Mouse (Mus musculus) liver, postnatal 0 days (tissue): ENCODE results near the gene Rbms2.
"Not testable (repeated sequence)": the region's sequence is repeated elsewhere in the genome, so short reads cannot be mapped to it uniquely, and the experiment has no call there.

Experiments used
- CTCF ChIP-seq: sonication (generic); IDR thresholded peaks from 2 replicates; pipeline ENCODE4 v1.5.1; 2016; ENCODE audit warnings: antibody characterized with exemption, low read depth
- EP300 ChIP-seq: IDR thresholded peaks from 2 replicates; pipeline ENCODE4 v1.6.1; 2016; ENCODE audit warnings: antibody characterized with exemption, low read depth, mild to moderate bottlenecking

- not testable (repeated sequence) for TF ChIP-seq CTCF, EP300
These were observed 34.0 kb upstream of the Rbms2 start for GRCm38 (mm10) chr10:128214112-128214511.
